Mouse (Mus musculus) midbrain, embryonic 10.5 days (tissue): ENCODE data around the gene Ccnk. TPM values are rescaled to one million over a fixed set of nuclear protein-coding genes. Genes with fewer than 3 reads are reported as not detected.

Experiments
- DNase-seq: peaks from one replicate; pipeline ENCODE4 v3.0.0-alpha.2; 2017; ENCODE audit warnings: low spot score
- H3K27ac ChIP-seq: fragments of 300-500 bp; sonication (generic); replicated peaks from 2 replicates; pipeline ENCODE4 v1.5.1; 2016; ENCODE audit warnings: mild to moderate bottlenecking
- H3K27me3 ChIP-seq: fragments of 300-500 bp; sonication (generic); 2 replicates; pipeline ENCODE4 v1.6.1; 2016; ENCODE audit warnings: low read depth, mild to moderate bottlenecking; ENCODE audit not compliant: poor library complexity, severe bottlenecking
- H3K36me3 ChIP-seq: fragments of 300-500 bp; sonication (generic); 2 replicates; pipeline ENCODE4 v1.6.1; 2016; ENCODE audit warnings: mild to moderate bottlenecking, moderate library complexity
- H3K4me1 ChIP-seq: fragments of 300-500 bp; sonication (generic); 2 replicates; pipeline ENCODE4 v1.6.1; 2016
- H3K4me3 ChIP-seq: fragments of 300-500 bp; sonication (generic); 2 replicates; pipeline ENCODE4 v1.5.1; 2016; ENCODE audit warnings: mild to moderate bottlenecking, moderate library complexity
- H3K9me3 ChIP-seq: fragments of 300-500 bp; sonication (generic); replicated peaks from 2 replicates; pipeline ENCODE4 v1.6.1; 2016; ENCODE audit warnings: mild to moderate bottlenecking
- WGBS: fragments of 180-500 bp; shearing (Covaris S2); methylation state at CpG from one replicate; pipeline ENCODE4 v1.1.7; 2016; 5-methylcytosine and 5-hydroxymethylcytosine counted together
- polyA plus RNA-seq: library from polyadenylated mRNA; unstranded; fragments of >200 nt; fragmentation: Nextera tagmentation; extraction: Ambion mirVana; gene quantifications from 2 replicates; pipeline ENCODE4 v1.2.1, GENCODE M21; 2016

Ccnk gene
- polyA plus RNA-seq, 1 experiment from 2014 or later = 3.5 TPM

DNA sequence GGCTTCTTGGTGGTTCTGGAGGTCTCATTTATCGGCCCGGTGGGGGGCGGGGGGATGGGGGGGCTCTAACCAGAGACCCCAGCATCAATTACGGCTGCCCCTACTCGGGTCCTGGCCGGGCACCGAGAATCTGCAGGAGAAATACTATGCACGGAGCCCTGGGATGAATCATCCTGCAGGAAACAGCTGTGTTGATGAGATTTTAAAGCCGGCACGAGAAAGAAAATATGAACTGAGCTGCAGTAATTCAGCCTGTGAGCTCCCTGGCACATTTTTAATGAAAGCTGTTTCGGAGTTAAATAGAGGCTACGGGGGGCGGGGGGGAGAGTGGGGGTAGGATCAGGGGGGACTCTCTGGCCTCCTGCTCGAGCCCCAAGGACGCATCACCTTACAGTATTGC is 39.8 kb downstream of the Ccnk start:
- Histone ChIP-seq H3K27ac (peak overlapping the region; percentile 70), H3K9me3 (no peaks in the 10 kb centered on the region), H3K36me3 (peaks cover 27% of the 10 kb centered on the region), H3K4me1 (peaks cover 92% of the 10 kb centered on the region), H3K4me3 (no peak overlapping the region), H3K27me3 (no peaks in the 10 kb centered on the region)
- WGBS = 76% methylated on average over 15 of the region's 15 CpGs
- DNase-seq = no peak

DNA sequence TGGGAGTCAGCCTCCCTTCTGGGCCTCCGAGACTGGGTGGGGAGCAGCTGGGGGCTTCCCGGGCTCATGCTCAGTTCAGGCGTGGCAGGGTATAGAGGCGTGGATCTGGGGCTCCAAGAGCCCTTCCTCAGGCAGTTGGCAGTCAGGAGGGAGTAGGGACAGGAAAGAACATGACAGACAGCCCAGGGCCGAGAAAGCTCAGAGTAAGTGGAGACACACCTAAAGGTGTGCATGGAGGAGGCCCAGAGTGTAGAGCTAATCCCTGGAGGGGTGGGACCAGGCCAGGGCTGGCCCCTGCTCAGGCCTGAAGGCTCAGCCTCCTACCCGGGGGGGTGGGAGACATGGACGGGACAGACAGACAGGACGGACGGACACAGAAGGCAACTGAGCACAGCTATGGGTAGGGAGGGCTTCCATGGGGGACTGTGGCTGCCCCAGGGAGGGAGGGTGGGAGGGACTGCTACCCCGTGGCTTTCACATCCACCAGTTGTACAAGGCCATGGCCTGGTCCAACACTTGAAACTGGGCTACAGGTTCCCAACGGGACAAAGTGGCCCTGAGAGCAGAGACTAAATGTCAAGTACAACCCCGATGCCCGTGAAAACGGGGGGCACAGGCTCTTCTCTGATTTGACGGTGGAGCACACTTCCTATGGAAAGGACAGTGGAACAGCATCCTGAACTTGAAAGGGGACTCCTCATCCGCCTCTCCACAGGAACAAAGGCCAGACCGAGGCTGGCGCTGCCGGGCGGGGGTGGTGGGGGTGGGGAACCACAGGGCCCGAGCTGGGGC is 40.6 kb downstream of the Ccnk start:
- peak overlapping the region; percentile 70 for H3K27ac ChIP-seq
- H3K4me1 ChIP-seq = peaks cover 92% of the 10 kb centered on the region
- H3K36me3 ChIP-seq = peaks cover 27% of the 10 kb centered on the region
- H3K4me3 ChIP-seq = no peak overlapping the region
- no peak for DNase-seq
- no peaks in the 10 kb centered on the region for H3K9me3 ChIP-seq
- WGBS = 80% methylated on average over 21 of the region's 21 CpGs
- no peaks in the 10 kb centered on the region for H3K27me3 ChIP-seq

DNA sequence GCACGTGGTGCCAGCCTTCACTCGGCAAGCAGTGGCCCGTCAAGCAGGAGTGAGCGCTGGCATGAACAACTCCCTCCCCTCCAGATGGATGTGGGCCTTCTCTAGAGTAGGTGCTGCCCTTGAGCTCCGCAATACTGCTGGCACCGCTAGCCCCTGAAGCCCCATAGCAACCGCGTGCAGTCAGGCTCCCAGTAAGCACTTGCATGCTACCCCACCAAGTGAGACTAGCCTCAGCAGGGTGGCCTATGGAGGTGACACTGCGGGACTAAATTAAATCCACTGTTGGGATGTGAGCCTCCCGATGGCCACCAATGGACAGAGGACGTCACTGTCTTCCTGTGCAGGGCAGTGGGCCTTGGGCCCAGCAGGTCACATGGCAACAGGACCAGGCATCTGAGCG is 41.2 kb downstream of the Ccnk start:
- peaks cover 95% of the 10 kb centered on the region for H3K4me1 ChIP-seq

DNA sequence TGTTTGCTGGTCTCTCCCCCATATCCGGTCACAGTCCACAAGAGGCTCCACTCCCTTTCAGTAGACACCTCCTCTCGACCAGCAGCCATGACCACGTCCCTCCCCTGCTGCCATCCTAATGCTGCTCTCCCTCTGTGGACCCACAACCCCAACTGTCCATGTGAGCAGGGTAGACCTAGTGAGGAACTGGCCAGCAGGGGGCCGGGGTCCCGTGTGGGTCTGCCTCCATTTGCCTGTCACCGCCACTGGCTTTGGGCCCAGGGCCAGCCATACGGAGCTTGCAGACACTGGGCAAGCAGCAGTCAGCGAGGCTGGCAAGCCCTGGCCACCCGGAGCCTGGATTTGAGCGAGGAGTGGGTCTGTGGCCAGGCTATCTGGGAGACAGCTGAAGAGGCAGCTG is 41.8 kb downstream of the Ccnk start:
- 62% methylated on average over 10 of the region's 10 CpGs for whole genome bisulfite sequencing

More for the DNA sequence above, 41.2 kb downstream of the Ccnk start:
- H3K27ac ChIP-seq = peak overlapping the region; percentile 70
- whole genome bisulfite sequencing = 64% methylated on average over 12 of the region's 12 CpGs
- no peak overlapping the region for H3K4me3 ChIP-seq
- H3K36me3 ChIP-seq = peaks cover 27% of the 10 kb centered on the region
- DNase-seq = no peak
- H3K9me3 ChIP-seq = no peaks in the 10 kb centered on the region
- H3K27me3 ChIP-seq = no peaks in the 10 kb centered on the region

DNA sequence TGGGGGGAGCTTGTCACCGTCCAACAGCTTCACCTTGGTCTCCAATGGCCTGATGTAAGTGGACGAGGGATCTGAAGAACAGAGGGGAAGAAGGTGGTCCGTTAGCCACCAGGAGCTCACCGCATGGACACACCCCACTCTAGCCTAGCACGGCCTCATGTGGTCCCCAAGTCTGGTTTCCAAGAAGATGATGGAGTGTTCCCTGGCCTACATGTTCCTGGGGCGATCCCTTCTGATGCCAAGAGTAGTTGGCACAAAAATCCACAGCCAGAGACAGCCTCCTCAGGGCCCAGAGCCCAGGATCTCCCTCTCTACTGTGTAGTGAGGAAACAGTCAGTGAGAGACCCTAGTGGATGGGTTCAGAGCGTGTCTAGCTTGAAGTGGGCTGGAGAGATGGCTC is 42.3 kb downstream of the Ccnk start:
- no peaks in the 10 kb centered on the region for H3K27me3 ChIP-seq
- peaks cover 27% of the 10 kb centered on the region for H3K36me3 ChIP-seq
- no peak overlapping the region for H3K4me3 ChIP-seq
- no peaks in the 10 kb centered on the region for H3K9me3 ChIP-seq
- peaks cover 98% of the 10 kb centered on the region for H3K4me1 ChIP-seq
- WGBS = 93% methylated on average over 7 of the region's 7 CpGs
- no peak for DNase-seq
- H3K27ac ChIP-seq = peak overlapping the region; percentile 70; the same call in 1 of the 2 replicates

More for the DNA sequence above, 41.8 kb downstream of the Ccnk start:
- DNase-seq = peak; percentile 53
- Histone ChIP-seq H3K27me3 (no peaks in the 10 kb centered on the region), H3K27ac (peak overlapping the region; percentile 70), H3K36me3 (peaks cover 27% of the 10 kb centered on the region), H3K4me3 (no peak overlapping the region), H3K9me3 (no peaks in the 10 kb centered on the region), H3K4me1 (peaks cover 98% of the 10 kb centered on the region)

DNA sequence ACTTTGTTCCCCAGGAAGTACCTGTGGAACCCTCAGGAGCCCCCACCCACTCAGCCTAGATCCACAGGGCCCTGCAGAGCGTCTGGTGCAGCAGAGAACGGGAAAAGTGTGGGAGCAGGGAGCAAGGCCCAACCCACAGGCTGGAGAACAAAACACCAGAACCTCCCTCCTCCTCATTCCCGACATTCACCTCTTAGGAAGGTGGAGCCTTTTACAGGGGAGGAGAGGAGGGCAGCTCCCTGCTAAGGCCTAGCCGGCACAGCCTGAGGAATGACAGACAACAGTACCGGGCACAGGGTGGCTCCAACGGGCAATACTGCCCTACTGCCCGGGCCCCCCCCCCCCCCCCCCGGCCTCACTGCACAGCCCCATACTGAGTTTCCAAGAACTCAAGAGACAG is 44.0 kb downstream of the Ccnk start:
- Histone ChIP-seq H3K4me1 (peaks cover 95% of the 10 kb centered on the region), H3K27me3 (no peaks in the 10 kb centered on the region), H3K27ac (peak overlapping the region; percentile 46), H3K9me3 (no peaks in the 10 kb centered on the region), H3K36me3 (peaks cover 27% of the 10 kb centered on the region), H3K4me3 (no peak overlapping the region)
- WGBS = 42% methylated on average over 7 of the region's 8 CpGs
- DNase-seq = no peak

DNA sequence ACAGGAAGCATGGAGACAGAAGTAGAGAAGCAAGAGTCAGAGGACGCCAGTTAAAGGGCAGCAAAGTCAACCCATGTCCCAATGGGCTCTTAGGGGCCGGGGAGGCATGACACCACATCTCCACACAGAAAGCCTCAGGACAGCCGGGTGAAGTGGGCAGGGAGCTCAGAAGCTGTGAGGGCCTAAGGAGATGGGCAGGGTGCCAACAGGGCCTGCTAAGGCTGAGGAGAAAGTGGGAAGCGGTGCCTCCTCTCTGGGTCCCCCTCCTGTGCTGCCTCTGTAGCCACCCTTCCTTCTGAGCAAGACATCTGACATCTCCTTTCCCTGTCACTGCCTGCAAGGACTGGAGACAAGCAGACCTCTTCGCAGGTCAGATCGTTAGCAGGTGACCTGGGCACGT is 46.4 kb downstream of the Ccnk start:
- WGBS = 84% methylated on average over 7 of the region's 7 CpGs
- H3K27me3 ChIP-seq = no peaks in the 10 kb centered on the region
- H3K9me3 ChIP-seq = no peaks in the 10 kb centered on the region
- peaks cover 87% of the 10 kb centered on the region for H3K4me1 ChIP-seq
- H3K36me3 ChIP-seq = peaks cover 7% of the 10 kb centered on the region; the same call in 1 of the 2 replicates
- H3K27ac ChIP-seq = peak overlapping the region; percentile 23; the same call in 1 of the 2 replicates
- no peak overlapping the region for H3K4me3 ChIP-seq
- DNase-seq = no peak

DNA sequence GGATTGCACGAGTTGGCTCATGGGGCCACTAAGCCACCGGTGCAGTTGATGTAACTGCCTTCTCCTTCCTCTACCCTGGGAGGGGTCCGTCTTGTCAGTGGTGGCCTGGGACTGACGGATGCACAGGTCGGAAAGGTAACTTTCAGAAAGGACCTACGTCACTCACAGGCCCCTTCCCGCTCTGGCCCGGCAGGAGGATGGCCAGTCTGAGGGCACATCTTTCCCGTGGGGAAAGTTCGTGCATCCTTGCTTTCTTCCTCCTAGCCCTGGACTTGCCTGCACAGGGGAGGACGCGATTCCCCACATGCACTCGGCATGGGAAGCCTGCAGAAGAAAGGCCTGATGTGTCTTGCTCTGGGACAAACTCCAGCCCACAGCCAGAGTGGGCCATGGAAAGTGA is 46.8 kb downstream of the Ccnk start:
- DNase-seq = no peak
- H3K9me3 ChIP-seq = no peaks in the 10 kb centered on the region
- 0 out of 2 replicates have a peak, but pooled peaks cover 4% of the 10 kb centered on the region for H3K36me3 ChIP-seq
- WGBS = 87% methylated on average over 13 of the region's 13 CpGs
- peaks cover 87% of the 10 kb centered on the region for H3K4me1 ChIP-seq
- peak overlapping the region; percentile 34; the same call in 1 of the 2 replicates for H3K27ac ChIP-seq
- H3K4me3 ChIP-seq = no peak overlapping the region
- H3K27me3 ChIP-seq = no peaks in the 10 kb centered on the region

DNA sequence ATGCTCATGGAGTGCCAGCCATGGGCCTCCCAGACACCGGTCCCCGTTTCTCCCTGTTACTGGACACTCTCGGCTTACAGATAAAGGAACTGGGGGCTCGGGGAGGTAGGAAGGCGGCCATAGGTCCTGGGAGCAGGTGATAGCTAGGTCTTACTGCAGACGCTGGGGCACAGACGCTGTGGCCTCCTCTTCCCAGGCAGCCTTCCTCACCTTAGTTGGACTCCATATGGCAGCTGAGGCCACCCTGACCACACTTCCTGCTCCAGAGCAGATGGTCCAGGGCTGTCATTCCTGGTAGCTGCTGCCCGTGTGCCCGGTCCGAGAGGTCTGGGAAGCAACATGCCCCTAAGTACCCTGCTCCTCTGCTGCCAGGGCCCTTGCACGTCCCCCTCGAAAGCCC is 47.6 kb downstream of the Ccnk start:
- H3K36me3 ChIP-seq = no peaks in the 10 kb centered on the region
- peaks cover 87% of the 10 kb centered on the region for H3K4me1 ChIP-seq
- WGBS = 86% methylated on average over 12 of the region's 12 CpGs
- no peaks in the 10 kb centered on the region for H3K27me3 ChIP-seq
- no peak overlapping the region for H3K4me3 ChIP-seq
- DNase-seq = no peak
- H3K9me3 ChIP-seq = no peaks in the 10 kb centered on the region
- peak overlapping the region; percentile 34; the same call in 1 of the 2 replicates for H3K27ac ChIP-seq

DNA sequence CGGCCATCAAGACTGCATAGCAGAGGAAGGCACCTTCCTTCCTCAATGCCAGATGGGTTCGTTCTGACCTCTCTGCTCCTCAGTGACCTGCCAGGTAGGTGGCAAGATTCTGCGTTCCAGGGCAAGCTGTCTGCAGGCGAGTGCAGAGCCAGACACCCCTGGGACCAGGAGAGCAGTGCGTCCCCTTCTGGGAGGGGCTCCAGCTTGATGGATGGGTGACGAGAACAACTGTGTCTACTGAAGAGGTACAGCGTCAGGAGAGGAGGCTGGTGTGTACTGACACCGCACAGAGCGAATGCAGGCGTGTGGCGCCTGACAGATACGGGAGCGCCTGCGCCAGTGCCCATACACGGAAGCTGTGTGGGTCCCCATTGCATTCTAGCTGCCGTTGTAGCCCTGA is 48.1 kb downstream of the Ccnk start:
- Histone ChIP-seq H3K4me1 (peaks cover 88% of the 10 kb centered on the region), H3K27ac (0 out of 2 replicates have a peak overlapping the region, but pooled peaks have one; percentile 34), H3K36me3 (no peaks in the 10 kb centered on the region), H3K27me3 (no peaks in the 10 kb centered on the region), H3K9me3 (no peaks in the 10 kb centered on the region), H3K4me3 (no peak overlapping the region)
- DNase-seq = no peak
- 89% methylated on average over 16 of the region's 16 CpGs for WGBS

DNA sequence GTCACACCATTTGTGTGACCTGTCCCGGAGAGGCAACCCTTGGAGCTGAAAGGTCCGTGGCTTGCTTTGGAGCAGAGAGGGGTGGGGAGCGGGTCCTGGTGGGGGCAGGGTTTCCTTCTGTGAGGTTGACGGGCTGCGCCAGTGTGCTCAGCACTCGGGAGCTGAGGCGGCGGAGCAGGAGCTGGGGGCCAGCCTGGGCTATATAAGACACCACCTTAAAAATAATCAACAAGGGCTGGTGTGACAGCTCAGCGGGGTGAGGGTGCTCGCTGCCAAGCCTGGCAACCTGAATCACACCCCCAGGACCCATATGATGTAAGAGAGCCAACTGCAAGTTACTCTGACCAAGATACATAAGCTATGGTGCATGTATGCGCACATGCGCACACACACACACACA is 50.7 kb downstream of the Ccnk start:
- no peak overlapping the region for H3K4me3 ChIP-seq
- H3K36me3 ChIP-seq = peaks cover 12% of the 10 kb centered on the region
- 72% methylated on average over 12 of the region's 12 CpGs for WGBS
- H3K4me1 ChIP-seq = peaks cover 87% of the 10 kb centered on the region
- DNase-seq = no peak
- H3K27ac ChIP-seq = peak overlapping the region; percentile 4; the same call in 1 of the 2 replicates
- no peaks in the 10 kb centered on the region for H3K27me3 ChIP-seq
- peaks cover 7% of the 10 kb centered on the region; the same call in 1 of the 2 replicates for H3K9me3 ChIP-seq

DNA sequence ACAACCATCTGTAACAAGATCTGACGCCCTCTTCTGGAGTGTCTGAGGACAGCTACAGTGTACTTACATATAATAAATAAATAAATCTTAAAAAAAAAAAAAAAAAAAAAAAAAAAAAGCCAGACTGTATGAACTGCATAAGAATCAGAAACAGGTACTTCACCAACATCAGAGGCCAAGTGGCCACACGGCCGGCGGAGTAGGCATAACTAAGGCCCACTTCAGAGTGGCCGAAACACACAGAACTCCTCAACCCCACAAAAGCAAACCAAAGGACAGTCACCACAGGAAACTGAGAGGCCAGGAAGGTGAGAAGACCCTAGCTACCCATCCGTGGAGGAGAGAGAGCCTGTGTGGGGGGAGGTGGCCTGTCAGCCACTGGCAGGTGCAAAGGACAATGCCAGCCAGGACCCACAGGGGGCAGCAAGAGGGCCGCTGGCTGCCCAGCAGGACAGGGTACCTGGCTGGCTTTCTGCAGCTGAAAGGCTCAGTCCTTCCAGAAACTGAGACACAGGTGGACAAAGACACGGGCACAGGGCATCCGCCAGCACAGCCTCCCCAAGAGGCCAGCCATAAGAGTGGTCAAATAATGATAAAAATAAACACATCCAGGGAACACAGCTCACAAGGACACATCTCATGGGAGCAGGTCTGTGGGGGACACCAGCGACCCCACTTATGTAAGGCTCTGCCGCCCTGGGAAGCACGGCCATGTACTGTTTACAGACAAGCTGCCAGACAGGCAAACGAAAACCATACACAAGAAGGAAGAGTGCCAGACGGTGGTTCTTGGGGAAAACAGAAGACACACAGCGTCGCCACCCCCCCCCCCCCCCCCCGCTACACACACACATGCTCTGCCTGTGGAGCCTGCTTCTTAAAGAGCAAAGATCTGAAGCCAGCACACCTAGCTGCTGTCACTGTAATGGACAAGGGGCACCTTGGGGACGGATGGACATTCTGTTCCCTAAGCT is 51.7 kb downstream of the Ccnk start:
- 68% methylated on average over 17 of the region's 18 CpGs for WGBS
- Histone ChIP-seq H3K9me3 (peaks cover 7% of the 10 kb centered on the region; the same call in 1 of the 2 replicates), H3K27ac (peak overlapping the region; percentile 71), H3K4me1 (peaks cover 87% of the 10 kb centered on the region), H3K27me3 (no peaks in the 10 kb centered on the region), H3K4me3 (no peak overlapping the region), H3K36me3 (peaks cover 12% of the 10 kb centered on the region)
- no peak for DNase-seq
